Mouse (Mus musculus) thymus, adult 2 months (tissue): ENCODE measurements around the gene Tenm2. TPM values are rescaled to one million over a fixed set of nuclear protein-coding genes. Genes with fewer than 3 reads are reported as not detected.

Source experiments
- DNase-seq: peaks from one replicate; pipeline ENCODE4 v3.0.0; 2021
- H3K27ac ChIP-seq: fragments of 200-500 bp; 2 replicates; pipeline ENCODE4 v1.5.1; 2012; ENCODE audit warnings: low read length, control low read depth; ENCODE audit not compliant: control insufficient read depth, insufficient read depth
- H3K27me3 ChIP-seq: fragments of 200-500 bp; 2 replicates; pipeline ENCODE4 v1.6.1; 2012; ENCODE audit warnings: mild to moderate bottlenecking, low read length, moderate library complexity, mixed read lengths; ENCODE audit not compliant: control insufficient read depth, insufficient read depth
- H3K36me3 ChIP-seq: fragments of 200-500 bp; 2 replicates; pipeline ENCODE4 v1.6.1; 2012; ENCODE audit warnings: mild to moderate bottlenecking, low read length, moderate library complexity; ENCODE audit not compliant: control insufficient read depth, insufficient read depth
- H3K4me1 ChIP-seq: fragments of 200-500 bp; replicated peaks from 2 replicates; pipeline ENCODE4 v1.6.1; 2012; ENCODE audit warnings: low read length; ENCODE audit not compliant: control insufficient read depth, insufficient read depth
- H3K4me3 ChIP-seq: fragments of 200-500 bp; 2 replicates; pipeline ENCODE4 v1.5.1; 2012; ENCODE audit warnings: mild to moderate bottlenecking, low read length, control low read depth, moderate library complexity; ENCODE audit not compliant: control insufficient read depth, insufficient read depth
- CTCF ChIP-seq: fragments of 200-500 bp; IDR thresholded peaks from 2 replicates; pipeline ENCODE4 v1.5.1; 2012; ENCODE audit warnings: mild to moderate bottlenecking, control low read depth, low read length, moderate library complexity, borderline replicate concordance; ENCODE audit not compliant: control insufficient read depth, poor library complexity, insufficient read depth; ENCODE audit errors: extremely low read depth
- POLR2A ChIP-seq: fragments of 200-500 bp; IDR thresholded peaks from 2 replicates; pipeline ENCODE4 v1.6.1; 2012; ENCODE audit warnings: mild to moderate bottlenecking, low read length, control low read depth, moderate library complexity; ENCODE audit not compliant: control insufficient read depth, poor library complexity, insufficient read depth; ENCODE audit errors: extremely low read depth
- WGBS: fragments of 180-500 bp; shearing (Covaris S2); methylation state at CpG from one replicate; pipeline ENCODE4 v1.1.7; 2018; 5-methylcytosine and 5-hydroxymethylcytosine counted together
- polyA plus RNA-seq: library from polyadenylated mRNA; depleted of rRNA; stranded (reverse); fragments of >200 nt; gene quantifications from 2 replicates; pipeline ENCODE4 v1.2.3, GENCODE M21; 2012

Tenm2 gene
- polyA plus RNA-seq, 1 experiment: 0.70 TPM

GRCm38 (mm10) chr11:36508312-36508711, 727.5 kb downstream of the Tenm2 start:
- Histone ChIP-seq H3K27ac (no peak overlapping the region), H3K36me3 (no peaks in the 10 kb centered on the region), H3K4me3 (no peak overlapping the region), H3K27me3 (no peaks in the 10 kb centered on the region), H3K4me1 (no peaks in the 10 kb centered on the region)
- WGBS: 85% methylated on average over 7 of the region's 7 CpGs
- no peak for TF ChIP-seq POLR2A
- TF ChIP-seq CTCF: no peak
- DNase-seq: no peak

- no peak for DNase-seq
- no peaks in the 10 kb centered on the region for H3K36me3 ChIP-seq
- no peaks in the 10 kb centered on the region for H3K4me1 ChIP-seq
- WGBS: 86% methylated on average over 9 of the region's 9 CpGs
- no peak for TF ChIP-seq CTCF
- no peak for TF ChIP-seq POLR2A
- no peak overlapping the region for H3K27ac ChIP-seq
- no peaks in the 10 kb centered on the region for H3K27me3 ChIP-seq
- no peak overlapping the region for H3K4me3 ChIP-seq
Measured at GRCm38 (mm10) chr11:36494898-36495548, 740.7 kb downstream of the Tenm2 start.

DNA sequence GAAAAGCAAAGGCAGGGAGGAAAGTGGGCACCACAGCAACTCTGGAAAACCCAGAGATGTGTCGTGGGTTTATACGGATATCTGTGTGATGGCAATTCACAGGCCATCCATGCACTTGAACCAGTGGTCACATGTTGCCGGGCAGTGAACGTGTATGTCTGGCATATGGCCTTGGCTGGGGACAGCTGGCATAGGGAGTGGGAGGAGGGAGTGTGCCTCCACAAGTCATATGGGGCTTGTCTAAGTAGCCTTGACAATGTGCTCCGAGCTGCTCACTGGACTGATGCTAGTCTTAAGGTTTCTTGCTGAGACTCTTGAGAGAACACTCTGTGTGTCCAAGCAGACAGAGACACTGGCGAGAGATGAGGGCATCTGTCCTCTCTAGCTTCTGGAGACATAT, 743.5 kb downstream of the Tenm2 start:
- TF ChIP-seq POLR2A: no peak
- no peak for TF ChIP-seq CTCF
- no peak overlapping the region for H3K27ac ChIP-seq
- no peaks in the 10 kb centered on the region for H3K4me1 ChIP-seq
- H3K27me3 ChIP-seq: no peaks in the 10 kb centered on the region
- no peaks in the 10 kb centered on the region for H3K36me3 ChIP-seq
- no peak overlapping the region for H3K4me3 ChIP-seq
- WGBS: 94% methylated on average over 6 of the region's 6 CpGs
- no peak for DNase-seq

DNA sequence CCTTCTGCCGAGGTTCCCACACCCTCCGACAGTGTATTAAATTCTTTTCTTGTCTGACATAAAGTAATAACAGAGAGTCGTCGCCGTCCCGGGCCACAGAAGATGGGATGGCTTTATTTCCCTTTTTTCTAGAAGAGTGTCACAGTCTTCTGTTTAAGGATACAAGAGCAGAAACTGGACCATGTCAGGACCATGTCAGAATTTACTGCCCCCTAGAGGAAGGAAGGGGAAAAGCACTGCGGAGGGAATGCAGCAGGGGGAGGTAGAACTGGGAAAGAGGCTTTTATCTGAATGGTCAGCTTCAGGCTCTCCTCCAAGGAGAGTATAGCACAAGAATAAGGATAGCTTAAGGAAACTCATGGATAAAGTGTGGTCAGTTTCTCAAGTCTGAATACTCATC, 745.7 kb downstream of the Tenm2 start:
- Histone ChIP-seq H3K4me3 (no peak overlapping the region), H3K27ac (no peak overlapping the region), H3K4me1 (no peaks in the 10 kb centered on the region), H3K36me3 (no peaks in the 10 kb centered on the region), H3K27me3 (no peaks in the 10 kb centered on the region)
- no peak for DNase-seq
- WGBS: 54% methylated on average over 7 of the region's 7 CpGs
- TF ChIP-seq CTCF (no peak), POLR2A (no peak)

- H3K27me3 ChIP-seq: no peaks in the 10 kb centered on the region
- H3K4me1 ChIP-seq: no peaks in the 10 kb centered on the region
- 79% methylated on average over 4 of the region's 4 CpGs for WGBS
- no peak for TF ChIP-seq CTCF
- TF ChIP-seq POLR2A: no peak
- no peak for DNase-seq
- H3K4me3 ChIP-seq: no peak overlapping the region
- no peaks in the 10 kb centered on the region for H3K36me3 ChIP-seq
- H3K27ac ChIP-seq: no peak overlapping the region
Measured at GRCm38 (mm10) chr11:36488666-36489065, 747.1 kb downstream of the Tenm2 start.

DNA sequence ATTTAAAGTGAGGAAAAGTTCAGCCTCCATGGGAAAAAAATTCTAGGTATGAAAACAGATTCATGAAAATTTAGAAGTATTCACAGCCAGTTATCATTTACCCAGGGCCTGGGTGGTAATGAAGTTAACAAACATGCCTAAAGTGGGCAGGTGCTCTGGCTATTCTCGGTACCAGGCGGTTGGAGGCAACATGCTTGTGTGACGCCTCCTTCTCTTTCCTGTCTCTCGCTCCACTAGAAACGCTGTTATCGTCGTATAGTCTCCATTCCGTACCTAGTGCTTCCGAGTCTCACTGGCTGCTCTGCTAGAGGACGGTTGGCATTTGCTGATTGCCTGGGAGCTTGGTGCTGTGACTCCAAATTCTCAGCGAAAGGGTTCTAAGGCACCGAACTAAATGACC, 749.7 kb downstream of the Tenm2 start:
- TF ChIP-seq CTCF (no peak), POLR2A (no peak)
- Histone ChIP-seq H3K36me3 (no peaks in the 10 kb centered on the region), H3K4me3 (no peak overlapping the region), H3K27ac (no peak overlapping the region), H3K4me1 (no peaks in the 10 kb centered on the region), H3K27me3 (no peaks in the 10 kb centered on the region)
- DNase-seq: no peak
- 65% methylated on average over 12 of the region's 12 CpGs for WGBS
